Mouse (Mus musculus) brain, embryonic 14.5 days (tissue): ENCODE measurements around the gene Fpr1.

Experiments
- CTCF ChIP-seq: fragments of 200-500 bp; IDR thresholded peaks from 2 replicates; pipeline ENCODE4 v1.5.1; 2012; ENCODE audit warnings: inconsistent platforms, mild to moderate bottlenecking, moderate library complexity, borderline replicate concordance; ENCODE audit not compliant: insufficient read depth, insufficient read length; ENCODE audit errors: extremely low read depth
- POLR2A ChIP-seq: fragments of 200-500 bp; IDR thresholded peaks from 2 replicates; pipeline ENCODE4 v1.6.1; 2012; ENCODE audit warnings: mild to moderate bottlenecking, inconsistent platforms, borderline replicate concordance; ENCODE audit not compliant: poor library complexity, insufficient read depth, insufficient read length, severe bottlenecking; ENCODE audit errors: extremely low read depth

- no peak for TF ChIP-seq POLR2A
- no peak for TF ChIP-seq CTCF
These were observed 28.5 kb downstream of the Fpr1 start, which contains the start of gene Has1 for GRCm38 (mm10) chr17:17855064-17855838.
